Mouse (Mus musculus) bone marrow macrophage, adult 2 months (primary cell): ENCODE results near the gene Dazap2.

Source experiments
- CTCF ChIP-seq: IDR thresholded peaks from 2 replicates; pipeline ENCODE4 v1.5.1; 2012; ENCODE audit warnings: low read depth, mild to moderate bottlenecking, low read length, moderate library complexity
- POLR2A ChIP-seq: IDR thresholded peaks from 2 replicates; pipeline ENCODE4 v1.6.1; 2012; ENCODE audit warnings: mild to moderate bottlenecking, low read depth, low read length, borderline replicate concordance

DNA sequence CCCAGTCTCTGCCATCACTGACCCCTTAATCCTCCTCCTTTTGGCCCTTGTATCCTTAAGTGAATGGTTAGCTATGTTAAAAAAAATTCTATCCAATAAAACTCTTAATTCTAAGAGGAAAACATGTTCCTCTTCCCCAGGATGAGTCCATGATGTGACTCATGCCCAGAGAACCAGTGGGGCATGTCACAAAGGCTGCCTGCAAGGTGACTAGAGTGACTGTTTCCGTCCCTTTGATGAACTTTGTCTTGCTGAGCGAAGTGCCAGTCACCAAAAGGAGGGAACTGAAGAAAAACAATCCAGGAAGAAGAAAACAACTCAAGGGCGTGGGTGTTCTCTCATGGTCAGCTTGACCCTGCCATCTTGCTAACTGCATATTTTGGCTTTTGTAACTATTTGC is 45.9 kb upstream of the Dazap2 start:
- TF ChIP-seq POLR2A (no peak), CTCF (no peak)
